Mouse (Mus musculus) CD8-positive naive resting alpha-beta T cell, adult 57 days (primary cell): Measurements from ENCODE around the gene Tfpt. TPM values are rescaled to one million over a fixed set of nuclear protein-coding genes. Genes with fewer than 3 reads are reported as not detected.

Experiments used
- total RNA-seq: library from RNA; stranded (reverse); gene quantifications from one replicate; pipeline ENCODE4 v1.2.4, GENCODE M21; 2023

Tfpt gene
- total RNA-seq: 26.4 TPM

DNA sequence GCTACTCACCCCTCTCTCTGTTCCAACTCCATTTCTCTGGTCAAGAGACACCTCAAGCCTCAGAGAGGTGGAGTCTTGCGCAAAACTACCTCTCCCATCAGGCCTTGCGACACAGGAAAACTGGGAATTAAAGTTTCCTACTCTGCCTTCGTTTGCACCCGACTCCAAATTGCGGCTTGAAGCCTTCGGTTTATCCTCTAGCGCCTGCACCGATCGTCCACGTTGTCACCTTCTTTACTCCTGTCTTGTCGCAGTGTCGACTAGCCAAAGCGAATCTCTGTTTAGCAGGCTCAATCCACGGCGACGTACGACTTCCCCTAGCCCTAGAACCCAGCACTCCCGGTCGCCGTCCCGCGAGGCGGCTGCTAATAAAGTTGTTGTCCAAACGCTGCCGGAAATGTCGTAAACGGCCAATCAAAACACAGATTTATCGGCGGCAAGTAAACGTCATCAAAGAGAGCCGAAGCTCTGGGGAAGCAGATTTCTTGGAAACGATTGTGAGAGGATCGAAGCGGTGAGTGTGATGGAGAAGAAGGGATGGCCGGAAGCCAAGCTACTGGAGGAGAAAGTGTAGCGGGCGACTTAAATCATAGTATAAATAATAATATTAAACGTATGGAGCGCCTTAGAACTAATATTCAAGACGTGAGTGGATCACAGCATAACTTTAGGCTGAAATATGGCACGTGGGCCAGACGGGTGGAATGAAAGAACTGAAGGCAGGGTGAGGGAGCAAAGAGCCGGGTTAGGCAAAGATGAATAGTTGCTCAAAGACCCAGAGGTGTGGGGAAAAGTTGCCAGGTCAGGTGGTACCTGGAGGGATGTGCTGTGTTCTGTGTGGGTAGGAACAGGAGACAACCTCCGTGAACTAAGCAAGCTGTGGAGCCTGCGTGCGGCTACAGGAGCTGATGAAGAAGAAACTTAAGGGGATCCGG, at the start of gene Tfpt, which contains the start of gene Prpf31:
TSS of gene Tfpt (minus strand) at position 387 of the 935 bp plus-strand sequence.
TSS of gene Prpf31 (plus strand) at position 443 of the 935 bp plus-strand sequence.

DNA sequence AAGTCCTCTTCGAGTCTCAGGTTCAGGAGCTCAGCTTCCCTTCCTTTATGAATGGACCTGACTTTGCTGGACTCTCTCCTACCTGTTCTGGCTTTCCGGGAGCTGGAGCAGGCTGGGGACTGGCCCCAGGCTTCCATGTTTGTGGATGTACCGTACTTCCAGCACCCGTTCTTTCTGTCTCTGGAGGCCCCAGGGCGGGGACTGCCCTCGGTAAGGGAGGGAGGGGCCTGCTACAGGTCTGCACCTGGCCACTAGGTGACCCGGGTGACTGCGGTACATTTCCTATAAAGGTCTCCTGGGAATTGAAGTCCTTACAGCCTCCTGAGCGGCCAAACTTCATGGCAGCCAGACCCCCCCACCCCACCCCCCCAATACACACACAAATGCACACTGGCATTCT, 47.6 kb upstream of the Tfpt start, which contains the start of gene Tmc4:
TSS of gene Tmc4 (minus strand) at position 212 of the 400 bp plus-strand sequence.

DNA sequence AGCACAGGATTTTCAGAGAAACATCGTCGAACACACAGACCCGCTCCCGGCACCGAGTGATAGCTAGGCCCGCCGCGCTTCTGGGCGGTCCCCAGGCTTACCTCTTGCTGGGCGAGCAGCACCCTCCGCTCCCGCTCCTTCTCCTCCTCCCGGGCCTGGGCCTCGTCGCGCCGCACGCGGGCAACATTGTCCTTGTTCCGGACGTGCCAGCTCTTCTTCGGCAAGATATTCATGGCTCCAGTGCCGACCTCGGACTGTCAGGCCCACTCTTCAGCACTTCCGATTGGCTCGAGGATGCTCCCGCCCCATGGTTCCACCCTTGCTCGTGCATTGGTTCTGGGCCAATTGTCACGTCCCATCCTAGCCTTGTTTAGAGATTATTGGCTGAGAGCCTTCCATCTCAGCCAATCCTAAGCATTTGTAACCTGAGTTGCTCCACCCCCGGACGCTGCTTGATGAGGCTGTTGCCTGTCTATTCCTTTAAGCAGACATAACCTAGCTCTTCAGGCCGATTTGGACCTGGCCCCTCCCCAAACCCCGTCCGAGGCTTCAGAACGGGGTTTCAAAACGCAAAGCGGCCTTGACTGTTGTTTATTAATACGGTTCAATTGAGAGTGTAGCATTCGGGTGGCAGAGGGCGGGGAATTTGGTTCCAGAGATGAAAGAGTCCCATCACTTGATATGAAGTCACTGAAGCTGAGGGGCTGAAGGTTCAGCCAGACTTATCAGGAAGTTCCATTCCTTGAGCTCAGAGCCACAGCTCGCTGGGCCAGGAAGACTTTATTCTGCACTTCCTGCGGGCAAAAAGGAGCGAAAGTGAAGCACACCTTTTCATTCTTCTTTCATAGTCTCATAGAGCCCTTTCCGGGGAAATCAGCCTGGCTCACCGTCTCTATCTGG, 35.7 kb upstream of the Tfpt start, which contains the start of gene Leng1:
TSS of gene Leng1 (minus strand) at position 626 of the 900 bp plus-strand sequence.

DNA sequence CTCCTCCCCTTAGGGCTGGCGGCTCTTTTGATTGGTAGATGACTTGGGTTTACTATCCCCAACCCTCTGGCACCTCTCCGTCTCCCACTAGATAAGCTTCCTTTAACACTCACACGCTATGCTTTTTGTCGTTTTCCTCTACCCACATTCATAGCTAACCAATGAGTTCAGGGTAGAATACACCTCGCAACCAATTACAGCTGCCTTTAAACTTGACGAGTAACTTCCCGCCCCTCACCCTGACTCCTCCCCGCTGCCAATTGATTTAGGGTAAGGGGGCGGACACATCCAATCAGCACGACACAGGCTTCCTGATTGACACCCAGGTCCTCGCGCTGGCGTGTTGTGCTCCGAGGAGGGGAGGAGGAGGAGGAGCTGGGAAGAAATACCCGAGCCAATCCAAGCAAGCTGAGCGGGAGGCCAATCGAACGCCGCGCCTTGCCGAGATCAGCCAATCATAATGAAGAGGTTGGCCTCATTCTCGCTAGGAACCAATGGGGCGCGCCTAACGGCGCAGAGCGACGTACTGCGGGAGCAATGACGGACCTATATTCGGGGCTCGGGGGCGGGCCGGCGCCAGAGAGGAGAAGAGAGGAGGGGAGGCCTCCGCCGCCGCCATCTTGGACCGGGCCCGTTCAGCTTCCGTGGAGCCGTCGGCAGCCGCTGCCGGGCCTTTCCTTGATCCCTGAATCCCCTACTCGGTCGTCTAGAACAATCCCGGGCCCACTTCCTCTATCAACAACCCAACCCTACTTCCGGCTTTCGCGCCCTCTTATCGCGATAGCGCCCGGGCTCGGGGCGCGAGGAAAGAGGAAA, 15.2 kb upstream of the Tfpt start, which contains the start of gene Cnot3:
TSS of gene Cnot3 (plus strand) at position 597 of the 816 bp plus-strand sequence.

GRCm38 (mm10) chr7:3617242-3617995, 12.3 kb downstream of the Tfpt start, which contains the start of gene Ndufa3:
TSS of gene Ndufa3 (plus strand) at chr7:3617373.

GRCm38 (mm10) chr7:3616057-3616388, 13.7 kb downstream of the Tfpt start, which contains the start of gene Oscar:
TSS of gene Oscar (minus strand) at chr7:3616157.

Other genes with a start within 250 kb of the Tfpt start
- gene Cacng8, start 239.2 kb downstream of the Tfpt start, total RNA-seq: 0.28 TPM
- gene Cacng6, start 205.7 kb downstream of the Tfpt start, total RNA-seq: not detected
- not detected for gene Tarm1, start 127.3 kb downstream of the Tfpt start, total RNA-seq
- not detected for gene Oscar, start 13.8 kb downstream of the Tfpt start, total RNA-seq
- gene Ndufa3, start 12.6 kb downstream of the Tfpt start, total RNA-seq: 342 TPM
- gene Prpf31, start 56 bp upstream of the Tfpt start, total RNA-seq: 65.7 TPM
- gene Cnot3, start 15.3 kb upstream of the Tfpt start, total RNA-seq: 113 TPM
- 11.7 TPM for gene Leng1, start 35.9 kb upstream of the Tfpt start, total RNA-seq
- 10.1 TPM for gene Tmc4, start 47.6 kb upstream of the Tfpt start, total RNA-seq
- gene Tsen34, start 62.9 kb upstream of the Tfpt start, total RNA-seq: 19.7 TPM
- 59.5 TPM for gene Mboat7, start 63.6 kb upstream of the Tfpt start, total RNA-seq
- 2,799 TPM for gene Rps9, start 74.1 kb upstream of the Tfpt start, total RNA-seq
- 3.2 TPM for gene Pirb, start 90.5 kb upstream of the Tfpt start, total RNA-seq
- gene Gm15448, start 195.8 kb upstream of the Tfpt start, total RNA-seq: 0.86 TPM
- gene Pira2, start 215.1 kb upstream of the Tfpt start, total RNA-seq: 1.1 TPM